12 mouse cellular contexts compared by ENCODE assay signal in the genomic region with DNA sequence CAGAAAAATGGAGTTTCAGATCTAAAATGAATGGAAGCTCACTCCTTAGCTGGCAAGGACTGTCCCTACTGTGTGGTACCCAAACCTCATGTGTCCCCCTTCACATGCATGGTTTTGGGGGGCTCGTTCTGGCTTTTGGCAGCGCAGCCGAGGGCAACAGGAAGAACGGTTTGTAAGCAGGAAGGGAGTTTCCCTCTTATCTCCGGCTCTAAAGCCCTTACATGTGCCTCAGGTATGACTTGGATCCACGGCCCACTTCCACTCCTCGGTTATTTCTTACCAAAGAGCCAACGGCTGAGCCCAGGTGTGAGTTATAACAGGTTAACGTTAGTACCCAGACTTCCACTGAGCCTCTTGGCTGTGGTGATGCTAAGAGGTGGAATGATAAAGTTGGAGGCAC.
"Had no signal": no experiment of that assay in that cellular context is flagged by ENCODE, and none has a peak within 500 bp of the region (broad histone marks: within the 10 kb centered on the region; RNA-seq: fewer than 3 reads in every experiment).

No protein-coding gene starts in this region.

- H3K27me3 ChIP-seq: limb, embryonic 13.5 days had no signal

- H3K4me3 ChIP-seq: layer of hippocampus, adult 2 months; limb, embryonic 13.5 days had no signal

- H3K4me2 ChIP-seq: limb, embryonic 13.5 days had no signal

- H3K9me3 ChIP-seq: limb, embryonic 13.5 days had no signal

- H3K27ac ChIP-seq: layer of hippocampus, adult 2 months; limb, embryonic 13.5 days; liver, embryonic 14.5 days; stomach, postnatal 0 days had no signal

- DNase-seq: kidney, adult 18-20 months; kidney, postnatal 10 days; kidney, postnatal 4 days; left cerebral cortex, postnatal 4 days; lung, adult 18-20 months; right cerebral cortex, adult 18-20 months; right cerebral cortex, postnatal 25 days; thymus, postnatal 4 days had no signal

- H3K9ac ChIP-seq: limb, embryonic 13.5 days; liver, embryonic 14.5 days had no signal
